Mouse (Mus musculus) thymus, adult 2 months (tissue): Measurements from ENCODE around the gene Trpm4.

Experiments used
- CTCF ChIP-seq: fragments of 200-500 bp; IDR thresholded peaks from 2 replicates; pipeline ENCODE4 v1.5.1; 2012; ENCODE audit warnings: mild to moderate bottlenecking, control low read depth, low read length, moderate library complexity, borderline replicate concordance; ENCODE audit not compliant: control insufficient read depth, poor library complexity, insufficient read depth; ENCODE audit errors: extremely low read depth
- POLR2A ChIP-seq: fragments of 200-500 bp; IDR thresholded peaks from 2 replicates; pipeline ENCODE4 v1.6.1; 2012; ENCODE audit warnings: mild to moderate bottlenecking, low read length, control low read depth, moderate library complexity; ENCODE audit not compliant: control insufficient read depth, poor library complexity, insufficient read depth; ENCODE audit errors: extremely low read depth

- TF ChIP-seq CTCF: no peak
- no peak for TF ChIP-seq POLR2A
Measured at GRCm38 (mm10) chr7:45304869-45305268, 28.7 kb downstream of the Trpm4 start.
